Mouse (Mus musculus) MEL-GATA-1-ER (cell line): Measurements from ENCODE around the gene Unc5cl.

Source experiments
- DNase-seq: peaks from one replicate; pipeline ENCODE4 v3.0.0-alpha.2; 2012; ENCODE audit warnings: low read depth; ENCODE audit errors: extremely low read depth

Gene Unc5cl

DNA sequence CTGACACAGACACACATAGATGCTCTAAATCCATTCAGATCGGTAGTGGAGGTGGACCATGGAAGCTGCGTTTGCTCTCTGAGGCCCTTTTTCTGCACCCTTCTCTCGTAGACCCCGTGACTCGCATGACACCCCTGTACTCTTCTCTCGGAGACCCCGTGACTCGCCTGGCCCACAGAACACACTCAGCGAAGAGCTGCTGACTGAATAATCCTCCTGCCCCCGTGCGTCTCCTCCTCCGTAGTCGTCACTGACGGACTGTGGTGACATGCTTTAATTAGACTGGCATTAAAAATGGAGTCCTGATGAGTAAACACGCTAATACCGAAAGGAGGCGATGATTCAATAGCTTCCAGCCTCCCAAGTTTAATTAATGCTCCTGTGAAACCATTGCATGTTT lies 84.6 kb downstream of the Unc5cl start:
- no peak for DNase-seq

- DNase-seq: no peak
Measured at GRCm38 (mm10) chr17:48542733-48543132, 88.0 kb downstream of the Unc5cl start.

DNA sequence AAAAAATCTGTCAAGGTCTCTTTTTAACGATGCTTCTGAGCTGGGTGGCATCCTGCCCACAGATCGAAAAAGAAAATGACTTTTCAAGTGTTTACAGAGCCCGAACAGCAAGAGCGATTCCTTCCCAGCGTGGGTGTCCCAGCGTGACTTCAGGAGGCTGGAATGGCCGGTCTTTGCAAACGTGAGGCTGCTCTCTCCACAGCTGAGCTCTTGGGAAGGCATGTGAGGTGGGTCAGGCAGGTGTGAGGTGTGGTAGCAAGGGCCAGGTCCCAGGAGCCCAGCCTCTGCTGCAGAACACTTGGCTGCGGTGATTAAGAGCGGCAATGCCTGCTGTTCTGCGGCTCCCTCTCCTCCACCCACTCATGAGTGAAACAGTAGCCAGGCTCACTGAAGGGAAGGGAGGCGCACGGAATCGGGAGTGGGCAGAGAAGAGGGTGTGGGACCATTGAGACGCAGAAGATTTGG lies 88.6 kb downstream of the Unc5cl start:
- DNase-seq: no peak

DNA sequence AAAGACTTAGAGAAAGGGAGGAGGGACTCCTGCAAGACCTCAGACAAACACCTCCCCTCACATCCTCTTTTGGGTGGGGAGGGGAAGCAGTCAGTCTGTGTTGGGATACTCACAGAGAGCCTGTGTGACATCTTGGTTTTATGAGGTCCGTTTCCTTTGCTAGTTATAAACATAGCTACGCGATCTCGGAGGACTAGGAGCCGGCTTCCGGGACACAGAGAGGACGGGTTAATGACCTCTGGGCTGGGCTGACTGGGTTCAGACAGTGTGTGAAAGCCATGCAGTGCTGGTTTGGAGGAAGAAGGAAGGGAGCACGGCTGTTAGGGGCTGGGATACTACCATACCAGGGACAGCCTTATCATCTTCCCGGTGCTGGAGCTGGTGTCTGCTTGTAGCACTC lies 90.0 kb downstream of the Unc5cl start:
- DNase-seq: no peak

GRCm38 (mm10) chr17:48545223-48545943 lies 90.7 kb downstream of the Unc5cl start:
- no peak for DNase-seq

DNA sequence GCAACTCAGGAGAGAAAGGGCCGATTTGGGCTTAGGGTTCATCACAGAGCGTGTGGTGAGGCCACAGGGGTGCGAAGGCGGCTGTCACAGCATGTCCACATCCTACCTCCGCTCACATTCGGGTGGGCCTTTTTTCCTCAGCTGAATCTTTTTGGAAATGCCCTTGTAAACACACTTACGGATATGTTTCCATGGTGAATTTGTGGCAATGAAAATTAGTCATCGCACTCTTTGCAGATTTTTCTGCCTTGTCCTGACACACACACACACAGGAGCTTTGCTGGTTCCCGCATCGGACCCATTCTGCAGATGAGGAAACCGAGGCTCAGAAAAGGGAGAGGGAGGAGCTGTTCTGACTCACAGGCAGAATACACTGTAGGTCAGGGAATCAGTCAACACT lies 91.3 kb downstream of the Unc5cl start:
- DNase-seq: no peak

DNA sequence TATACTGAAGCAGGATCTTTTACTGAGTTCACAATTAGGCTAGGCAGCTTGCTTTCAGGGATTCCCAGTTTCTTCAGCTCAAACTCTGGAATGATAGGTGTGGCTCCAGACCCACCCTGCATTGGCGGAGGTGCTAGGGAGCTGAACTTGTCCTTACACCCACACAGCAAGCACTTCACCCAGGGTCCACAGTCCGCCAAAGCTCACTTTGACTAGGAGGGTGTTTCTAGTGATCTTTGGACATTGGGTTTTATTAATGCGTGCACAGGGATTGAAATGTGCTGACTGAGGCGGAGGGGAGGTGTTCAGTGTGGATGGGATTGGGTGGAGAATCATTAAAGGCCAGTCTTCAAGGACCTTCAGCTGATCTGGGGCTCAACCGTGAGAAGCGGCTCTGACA lies 93.0 kb downstream of the Unc5cl start:
- DNase-seq: no peak

GRCm38 (mm10) chr17:48551788-48552531 lies 97.3 kb downstream of the Unc5cl start:
- no peak for DNase-seq

DNA sequence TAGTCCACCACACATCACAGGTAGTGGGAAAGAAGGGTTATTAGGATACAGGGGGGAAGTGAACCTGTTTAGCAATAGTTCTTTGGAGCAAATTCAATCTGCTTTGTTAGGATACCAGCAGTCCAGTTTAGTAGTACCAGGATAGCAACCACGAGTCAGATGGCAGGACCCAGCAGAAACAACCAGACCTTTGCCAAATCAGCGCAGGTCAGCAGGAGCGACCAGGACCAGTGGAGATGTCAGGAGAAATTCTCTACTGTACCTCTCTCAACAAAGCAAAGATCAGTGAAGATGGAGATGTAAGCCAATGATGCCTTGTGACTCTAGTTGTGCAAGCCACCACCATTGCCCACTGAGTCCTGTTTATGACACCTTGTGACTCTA lies 97.8 kb downstream of the Unc5cl start:
- no peak for DNase-seq

- DNase-seq: no peak
Measured at GRCm38 (mm10) chr17:48556223-48556962, 101.7 kb downstream of the Unc5cl start.

GRCm38 (mm10) chr17:48557823-48558715 lies 103.4 kb downstream of the Unc5cl start:
- DNase-seq: peak; percentile 26

DNA sequence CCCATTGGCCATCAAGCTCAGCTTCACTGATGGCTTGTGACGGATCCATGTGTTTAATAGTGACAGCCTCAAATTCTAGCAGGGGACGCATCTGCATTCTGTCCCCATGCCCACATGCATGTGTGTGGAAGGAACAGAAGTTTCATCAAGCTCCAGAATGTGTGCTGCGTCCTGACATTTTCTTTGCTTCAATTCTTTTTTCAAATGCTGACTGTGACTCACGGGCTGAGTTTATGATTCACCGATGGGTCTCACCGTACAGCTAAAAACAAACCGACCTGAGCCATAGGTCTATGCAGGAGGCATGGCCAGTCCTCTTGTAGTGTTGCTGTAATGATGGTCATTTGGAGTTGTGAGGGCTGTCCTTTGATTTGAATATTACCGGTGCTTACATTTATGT lies 110.2 kb downstream of the Unc5cl start:
- DNase-seq: no peak

DNA sequence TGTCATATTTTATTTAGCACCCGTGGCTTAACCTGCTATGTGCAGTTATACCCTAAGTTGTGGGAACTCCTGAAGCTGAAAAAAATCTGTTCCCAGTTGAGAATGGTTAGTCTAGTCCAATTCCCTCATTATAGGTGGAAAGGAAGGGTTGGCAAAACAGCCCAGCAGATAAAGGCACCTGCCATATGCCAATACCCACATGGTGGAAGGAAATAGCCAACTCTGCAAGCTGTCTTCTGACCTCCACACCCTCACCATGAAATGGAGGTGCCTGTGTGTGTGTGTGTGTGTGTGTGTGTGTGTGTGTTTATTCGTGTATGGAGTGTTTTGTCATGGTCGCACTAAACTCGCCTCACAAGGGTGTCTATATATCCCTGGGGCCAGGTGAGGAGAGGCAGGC lies 115.0 kb downstream of the Unc5cl start:
- DNase-seq: no peak

DNA sequence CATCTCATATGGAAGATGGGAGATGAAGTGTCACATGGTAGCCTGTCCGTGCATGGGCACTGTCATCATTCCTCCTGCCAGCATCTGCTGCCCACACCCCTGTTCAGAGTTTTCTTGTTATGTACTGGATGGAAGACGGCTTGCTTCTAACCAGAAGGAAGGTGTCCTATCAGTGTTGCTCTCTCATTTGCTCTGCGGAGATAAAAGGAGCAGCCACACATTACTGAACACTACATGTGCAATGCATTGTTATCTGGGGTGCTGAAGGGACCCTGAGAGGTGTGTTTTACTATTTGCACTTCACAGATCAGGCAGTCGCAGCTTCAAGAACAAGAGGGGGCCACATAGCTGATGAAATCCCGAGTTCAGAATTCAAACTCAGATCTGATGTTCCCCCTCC lies 126.5 kb downstream of the Unc5cl start:
- no peak for DNase-seq

DNA sequence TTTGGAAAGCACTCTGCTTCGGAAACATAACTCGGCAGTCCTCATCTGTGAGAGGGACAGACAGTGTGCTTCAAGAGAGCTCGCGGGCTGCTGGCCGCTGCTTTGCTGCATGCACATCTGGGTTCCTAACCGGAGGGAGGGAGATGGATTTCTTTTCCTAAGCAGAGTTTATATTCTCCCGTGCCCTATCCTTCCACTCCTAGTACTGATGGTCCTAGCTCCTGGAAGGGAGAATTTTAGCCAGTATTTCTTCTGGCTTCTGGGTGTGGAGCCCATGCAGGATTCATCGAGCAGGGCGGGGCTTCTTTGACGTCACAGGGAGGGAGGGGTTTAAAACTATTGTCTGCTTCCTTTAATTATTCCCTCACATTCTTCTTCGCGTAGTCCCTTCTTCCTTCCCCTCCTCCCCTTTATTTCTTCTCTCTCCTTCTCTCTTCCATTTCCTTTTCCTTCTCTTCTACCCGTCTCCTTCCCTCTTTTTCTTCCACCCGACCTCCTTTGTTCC lies 127.8 kb downstream of the Unc5cl start:
- DNase-seq: no peak

DNA sequence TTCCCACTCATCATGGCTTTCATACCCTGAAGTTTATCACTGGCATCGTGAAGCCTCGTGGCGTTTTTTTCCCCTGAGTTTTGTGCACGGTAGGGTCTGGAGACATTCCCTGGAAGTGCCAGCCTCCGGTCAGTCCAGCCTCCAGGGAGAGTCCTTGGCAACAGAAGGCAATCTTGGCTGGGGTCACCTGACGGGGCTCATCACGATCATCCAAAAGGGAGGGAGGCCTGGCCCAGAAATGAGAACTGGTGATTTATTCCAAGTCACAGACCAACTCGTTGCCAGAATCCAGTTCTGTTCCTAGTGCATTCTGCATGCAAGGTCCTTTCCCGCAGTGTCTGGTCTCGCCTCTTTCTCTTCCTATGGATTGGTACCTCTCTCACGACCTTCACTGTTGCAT lies 128.7 kb downstream of the Unc5cl start:
- DNase-seq: no peak

GRCm38 (mm10) chr17:48585902-48586359 lies 131.2 kb downstream of the Unc5cl start:
- DNase-seq: peak; percentile 45

GRCm38 (mm10) chr17:48588674-48589073 lies 134.0 kb downstream of the Unc5cl start:
- DNase-seq: peak; percentile 38
